In genomic region chr5:135894958-135895357, GRCm38 (mm10) we compare ENCODE assay signal across 13 mouse cellular contexts. TPM values are rescaled to one million over a fixed set of nuclear protein-coding genes. Genes with fewer than 3 reads are reported as not detected.
"Had no signal": no experiment of that assay in that cellular context is flagged by ENCODE, and none has a peak within 500 bp of the region (broad histone marks: within the 10 kb centered on the region; RNA-seq: fewer than 3 reads in every experiment).

No protein-coding gene starts in this region.

- H3K4me2 ChIP-seq: liver, embryonic 11.5 days; liver, embryonic 15.5 days; midbrain, embryonic 13.5 days had no signal

- DNase-seq: kidney, postnatal 25 days; lung, adult 2 months; lung, postnatal 36 days; right cerebral cortex, postnatal 14 days; thymus, adult 18-20 months; thymus, postnatal 14 days had no signal

- H3K9ac ChIP-seq: liver, embryonic 15.5 days; midbrain, embryonic 13.5 days had no signal

- H3K4me3 ChIP-seq: left cerebral cortex, adult 2 months; limb, embryonic 10.5 days; liver, embryonic 15.5 days; midbrain, embryonic 13.5 days had no signal

- ATAC-seq: lung, postnatal 0 days; midbrain, embryonic 13.5 days had no signal

- H3K36me3 ChIP-seq: limb, embryonic 10.5 days; liver, embryonic 15.5 days; midbrain, embryonic 13.5 days had no signal

- H3K27ac ChIP-seq: left cerebral cortex, adult 2 months; limb, embryonic 10.5 days; liver, embryonic 15.5 days; midbrain, embryonic 13.5 days had no signal

- H3K9me3 ChIP-seq: limb, embryonic 10.5 days; liver, embryonic 15.5 days; midbrain, embryonic 13.5 days had no signal

- H3K4me1 ChIP-seq: limb, embryonic 10.5 days; liver, embryonic 15.5 days; midbrain, embryonic 13.5 days had no signal

RNA-seq across cellular contexts. Expression of gene Hspb1, which starts 7.2 kb away (rescaled TPM):
- total RNA-seq: megakaryocyte progenitor cell, adult 5-6 weeks had no signal
